Mouse (Mus musculus) layer of hippocampus, postnatal 14 days (tissue): Measurements from ENCODE around the gene Adgb. TPM values are rescaled to one million over a fixed set of nuclear protein-coding genes. Genes with fewer than 3 reads are reported as not detected.
"Not testable (repeated sequence)": the region's sequence is repeated elsewhere in the genome, so short reads cannot be mapped to it uniquely, and the experiment has no call there.

ENCODE experiments used
- DNase-seq, 2 experiments: peaks; one replicate each; pipeline ENCODE4 v3.0.0; 2021 to 2022; ENCODE audit warnings: low spot score in 2 of 2, mixed read lengths in 1 of 2
- long read RNA-seq, 2 experiments: library from polyadenylated mRNA; stranded (forward); transcript quantifications; one replicate each; pipeline ENCODE4 v2.0.0; 2021
- total RNA-seq, 2 experiments: library from RNA; stranded (reverse); gene quantifications; 2 replicates each; pipeline ENCODE4 v1.2.3; 2021

Gene Adgb
- total RNA-seq: under 1 TPM; 0.57 to 0.94 TPM
- long read RNA-seq, experiment 1: 0 reads
- long read RNA-seq, experiment 2: 0 reads

DNA sequence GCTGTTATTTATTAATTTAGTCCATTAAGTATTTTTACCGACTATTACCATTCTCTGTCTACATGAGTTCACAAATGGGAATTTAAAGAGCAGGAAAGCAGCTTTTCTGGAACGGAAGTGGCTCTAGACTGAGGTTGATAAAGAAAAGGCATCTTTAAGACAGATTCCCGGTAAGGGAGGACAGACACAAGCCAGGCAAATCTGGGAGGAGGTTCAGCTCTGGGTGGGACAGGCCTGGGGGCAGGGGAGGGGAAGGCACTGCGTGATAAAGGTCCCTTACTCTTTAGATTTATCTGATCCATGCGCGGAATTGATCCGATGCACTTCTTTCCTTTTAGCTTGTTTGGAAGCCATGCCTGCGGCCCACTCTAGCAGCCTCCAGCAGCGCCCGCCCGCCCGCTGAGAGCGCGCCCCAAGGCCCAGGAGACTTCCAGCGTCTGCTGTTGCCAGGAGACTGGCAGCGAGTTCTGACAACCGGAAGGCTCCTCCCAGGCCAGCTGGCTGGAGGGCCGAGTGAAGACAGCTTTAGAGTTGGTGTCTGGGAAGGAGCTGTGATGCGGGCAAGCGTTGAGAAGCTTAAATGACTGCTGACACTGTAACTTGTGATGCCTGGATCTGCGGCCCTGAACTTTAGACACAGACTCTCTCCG, at the start of gene Adgb:
Adgb (minus strand) TSS at position 366 of the 650 bp plus-strand sequence.
- DNase-seq: peak; percentile 43 to 62

DNA sequence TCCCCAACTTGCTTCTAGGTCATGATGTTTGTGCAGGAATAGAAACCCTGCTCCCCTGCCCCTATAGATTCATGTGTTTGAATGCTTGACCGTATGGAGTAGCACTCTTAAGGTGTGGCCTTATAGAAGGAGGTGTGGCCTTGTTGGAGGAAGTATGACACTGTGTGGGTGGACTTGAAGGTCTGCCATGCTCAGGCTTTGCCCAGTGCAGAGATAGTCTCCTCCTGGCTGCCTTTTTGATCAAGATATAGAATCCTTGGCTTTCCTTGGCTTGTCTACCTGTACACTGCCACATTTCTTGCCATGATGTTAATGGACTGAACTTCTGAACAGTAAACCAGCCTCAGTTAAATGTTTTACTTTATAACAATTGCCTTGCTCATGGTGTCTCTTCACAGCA, 8.0 kb upstream of the Adgb start:
- no peak for DNase-seq

DNA sequence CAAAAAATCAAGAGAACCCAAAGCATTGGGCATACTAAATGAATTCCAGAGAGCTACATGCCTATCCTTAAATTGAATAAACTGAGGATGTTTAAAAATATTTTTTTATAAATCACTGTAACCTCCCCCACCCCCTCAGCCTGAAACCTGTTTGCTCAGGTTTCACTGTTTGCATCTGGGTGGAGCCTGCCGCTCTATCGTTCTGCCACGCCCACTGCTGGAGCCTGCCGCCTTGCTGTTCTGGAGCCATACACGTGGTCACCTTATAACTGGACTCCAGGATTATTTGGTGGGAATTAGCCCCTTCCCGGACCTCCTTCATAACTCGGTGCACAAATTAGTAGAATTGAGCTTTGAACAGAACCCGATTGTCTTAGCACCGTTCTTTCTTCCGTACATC, 5.3 kb upstream of the Adgb start:
- not testable (repeated sequence) for DNase-seq

DNA sequence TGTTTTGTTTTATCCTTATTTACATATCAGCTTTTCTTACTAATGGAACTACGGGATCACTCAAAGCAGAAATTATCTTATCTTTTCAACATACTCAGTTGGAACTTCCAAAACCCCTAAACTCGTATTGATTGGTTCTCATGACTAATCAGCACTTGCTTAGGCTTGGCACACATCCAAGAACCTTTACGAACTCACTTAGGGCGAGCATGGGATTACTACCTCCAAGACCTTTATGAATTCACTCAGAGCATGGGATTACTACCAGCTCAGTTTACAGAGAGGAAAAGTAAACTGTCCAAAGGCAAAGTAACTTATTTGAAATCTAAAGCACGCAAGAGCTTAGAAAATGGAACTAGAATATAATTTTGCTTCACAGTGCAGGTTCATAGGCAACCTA, 4.8 kb upstream of the Adgb start:
- DNase-seq: no peak

DNA sequence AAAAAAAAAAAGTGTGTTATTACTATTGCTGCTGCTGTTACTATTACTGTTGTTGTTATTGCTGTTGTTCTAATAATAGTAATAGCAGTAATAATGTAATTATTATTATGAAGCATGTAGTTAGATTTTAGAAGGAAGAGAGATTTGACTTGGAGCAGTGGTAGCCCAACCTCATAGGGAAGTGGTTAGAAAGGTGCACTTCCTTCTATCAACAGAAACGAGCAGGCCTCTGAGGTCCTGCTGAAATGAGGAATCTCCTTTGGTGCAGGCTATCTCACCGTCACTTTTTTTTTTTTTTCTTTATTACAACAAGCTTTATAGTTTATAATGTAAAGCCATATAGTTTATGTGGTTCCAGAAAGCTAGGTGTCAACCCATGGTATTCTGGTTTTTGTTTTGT, 4.4 kb upstream of the Adgb start:
- no peak for DNase-seq

DNA sequence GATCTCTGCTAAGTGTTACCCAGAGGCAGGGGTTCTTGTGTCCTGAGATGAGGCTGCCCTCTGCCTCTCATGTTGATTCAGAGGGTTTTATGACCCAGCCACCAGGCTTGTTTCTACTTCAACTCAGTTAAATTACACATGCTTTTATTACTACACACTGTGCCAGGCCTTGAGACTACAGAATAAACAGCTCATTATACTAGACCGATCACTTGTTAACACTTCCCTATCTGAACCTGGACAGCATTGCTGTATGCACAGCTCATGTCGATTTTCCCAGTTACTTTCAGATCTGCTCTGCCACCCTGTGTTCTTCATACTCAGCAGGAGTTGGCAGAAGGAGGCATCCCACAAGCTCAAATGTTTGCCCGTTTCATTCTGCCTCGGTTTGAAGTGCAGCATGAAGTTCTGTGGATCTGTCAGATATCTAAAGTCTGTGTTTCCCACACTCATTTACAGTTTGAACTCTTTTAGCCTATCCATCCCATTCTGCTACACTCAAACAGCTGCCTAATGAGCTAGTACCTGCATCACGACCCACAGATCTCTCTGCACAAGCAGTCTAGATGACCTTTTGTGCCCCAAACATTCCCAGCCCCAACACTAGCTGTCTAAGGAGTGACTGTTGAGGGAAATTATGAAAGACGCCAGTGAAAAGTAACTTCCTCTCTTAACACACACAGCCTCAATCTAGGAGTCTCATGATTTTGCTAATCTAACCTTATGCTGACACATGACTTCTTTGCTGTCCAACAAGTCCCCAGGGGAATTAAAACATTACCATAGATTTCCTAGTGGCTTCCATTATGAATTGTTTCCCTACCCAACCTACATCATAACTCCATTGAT, 3.2 kb downstream of the Adgb start:
- peak in 1 of 2 experiments; percentile 52 for DNase-seq

DNA sequence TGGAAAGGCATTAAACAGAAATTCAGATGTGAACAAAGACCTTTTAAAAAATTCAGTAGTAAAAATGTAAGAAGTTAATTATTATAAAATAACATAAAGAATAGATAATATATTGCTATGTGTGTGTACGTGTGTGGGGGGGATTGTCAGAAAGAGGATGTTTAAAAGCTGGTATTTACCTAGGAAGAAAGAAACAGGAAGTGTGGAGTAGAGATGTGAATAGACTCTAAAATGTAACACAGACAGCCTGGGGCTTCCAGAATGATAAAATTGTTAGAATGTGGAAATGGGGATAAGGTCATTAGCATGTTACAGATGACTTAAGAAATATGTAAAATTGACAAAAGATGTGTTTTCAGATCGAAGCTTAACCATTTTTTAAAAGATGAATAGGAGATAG, 12.0 kb downstream of the Adgb start:
- no peak for DNase-seq

DNA sequence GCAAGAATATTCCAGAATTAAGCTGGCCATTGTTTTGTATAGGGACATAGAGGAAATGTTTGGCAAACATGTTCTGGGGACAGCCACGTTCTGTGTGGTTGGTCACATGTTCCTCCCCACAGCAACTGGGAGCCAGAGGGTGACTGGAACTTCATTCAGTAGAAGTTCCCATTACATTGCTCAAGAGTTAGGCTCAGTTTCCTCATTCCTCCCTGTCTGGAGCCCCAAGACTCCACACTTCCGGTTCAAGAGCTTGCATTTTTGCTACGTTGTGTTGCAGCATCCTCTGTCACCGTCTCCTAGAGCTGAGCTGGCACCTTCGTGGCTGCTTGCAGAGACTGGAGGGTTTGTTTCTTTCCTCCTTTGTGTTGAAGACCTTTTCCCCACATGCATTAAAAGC, 15.1 kb downstream of the Adgb start:
- DNase-seq: no peak

DNA sequence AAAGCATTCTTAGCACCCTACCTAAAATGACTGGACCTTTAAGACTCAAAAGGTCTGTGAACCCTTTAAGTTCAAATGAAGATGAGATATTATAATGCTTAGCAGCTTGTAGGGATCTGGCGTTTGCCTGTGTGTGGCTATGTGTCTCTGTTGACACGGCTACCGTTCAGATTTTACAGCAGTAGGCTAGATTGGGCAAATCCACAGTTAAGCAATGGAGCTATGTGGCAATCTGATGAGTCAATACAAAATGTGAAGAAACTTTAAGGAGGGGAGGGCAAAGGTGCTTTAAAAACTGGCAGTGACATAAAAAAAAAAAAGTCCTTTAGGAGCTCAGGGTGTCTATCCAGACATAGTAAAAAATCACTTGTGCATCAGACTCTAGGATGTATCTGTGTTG, 23.1 kb downstream of the Adgb start:
- DNase-seq: no peak

DNA sequence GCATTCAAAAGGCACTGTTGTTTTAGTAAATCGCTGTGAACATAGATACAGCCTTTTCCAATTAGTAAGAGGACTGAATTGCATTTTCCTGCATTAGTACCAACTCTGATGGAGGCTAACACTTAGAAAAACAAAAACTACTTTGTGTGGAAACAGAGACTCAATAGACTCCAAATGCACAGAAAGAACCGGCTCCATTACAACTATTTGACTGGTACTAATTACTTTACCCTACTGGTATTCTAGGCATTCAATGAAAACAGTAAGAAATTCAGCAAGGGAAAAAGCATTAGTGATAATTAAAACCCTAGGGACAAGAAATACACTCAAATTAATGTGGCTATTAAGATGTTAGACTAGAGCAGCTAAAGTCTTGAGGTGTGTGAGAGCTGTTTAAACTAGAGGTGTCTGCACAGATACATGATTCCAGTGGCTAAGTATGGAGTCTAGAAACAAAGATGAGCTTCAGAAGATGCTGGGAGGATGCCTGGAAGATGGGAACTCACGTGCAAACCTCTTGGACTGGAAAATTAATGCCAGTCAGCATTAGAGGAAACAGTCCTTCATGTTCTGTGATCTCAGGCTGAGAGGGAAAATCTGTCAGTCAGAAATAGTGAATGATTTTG, 27.2 kb downstream of the Adgb start:
- no peak for DNase-seq

DNA sequence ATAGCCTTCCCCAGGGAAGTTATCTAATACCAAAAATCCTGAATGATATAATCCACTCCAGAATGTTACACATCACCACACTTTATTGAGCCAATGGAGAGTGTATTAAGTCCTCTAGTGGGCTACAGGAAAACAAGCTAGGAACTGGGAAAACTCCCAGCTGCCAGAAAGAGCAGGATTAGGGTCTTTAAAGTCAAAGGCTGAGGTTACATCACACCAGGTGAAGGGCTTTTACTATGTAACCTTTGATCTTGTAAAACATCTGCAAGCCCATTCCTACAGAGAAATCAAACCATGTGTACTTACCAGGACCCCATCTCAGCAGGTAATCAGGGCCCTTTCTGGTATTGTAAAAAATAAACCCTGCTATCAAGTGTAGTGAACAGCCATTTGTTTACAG, 28.6 kb downstream of the Adgb start:
- DNase-seq: no peak

DNA sequence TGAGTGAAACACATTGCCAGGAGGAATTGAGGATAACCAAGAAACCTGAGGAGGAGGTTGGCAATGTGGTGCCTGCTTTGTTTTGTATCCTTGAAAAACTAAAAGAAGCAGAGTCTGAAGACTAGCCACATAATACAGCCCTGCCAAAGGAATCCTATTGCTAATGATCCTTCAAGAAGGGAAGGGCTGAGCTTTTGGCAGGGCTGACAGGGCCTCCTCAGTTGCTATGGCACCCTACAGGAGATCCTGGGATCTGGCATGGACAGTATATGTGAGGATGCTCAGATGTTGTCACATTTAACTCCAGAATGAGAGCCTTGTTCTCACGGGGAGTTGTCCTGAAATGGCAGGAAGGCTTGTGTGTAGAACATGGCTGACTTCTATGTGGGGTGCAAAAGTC, 37.1 kb downstream of the Adgb start:
- DNase-seq: no peak

DNA sequence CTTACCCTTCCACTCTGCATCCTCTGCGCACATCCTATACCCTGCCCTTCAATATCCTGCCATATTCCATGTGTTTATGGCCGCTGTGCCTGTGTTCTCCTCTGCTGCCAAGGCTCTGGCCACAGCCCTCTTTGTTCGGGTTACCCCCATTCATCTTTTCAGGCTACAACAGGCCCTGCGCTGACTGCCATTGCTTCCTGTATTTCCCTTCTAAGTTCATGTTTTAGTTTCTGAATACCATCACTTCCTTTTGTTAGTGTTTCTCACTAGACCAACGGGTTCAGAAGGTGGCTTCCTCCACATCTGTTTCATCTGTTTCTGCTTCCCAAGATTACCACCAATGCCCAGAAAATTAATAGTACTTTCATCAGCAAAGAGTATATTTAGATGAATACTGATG, 42.5 kb downstream of the Adgb start:
- DNase-seq: no peak

DNA sequence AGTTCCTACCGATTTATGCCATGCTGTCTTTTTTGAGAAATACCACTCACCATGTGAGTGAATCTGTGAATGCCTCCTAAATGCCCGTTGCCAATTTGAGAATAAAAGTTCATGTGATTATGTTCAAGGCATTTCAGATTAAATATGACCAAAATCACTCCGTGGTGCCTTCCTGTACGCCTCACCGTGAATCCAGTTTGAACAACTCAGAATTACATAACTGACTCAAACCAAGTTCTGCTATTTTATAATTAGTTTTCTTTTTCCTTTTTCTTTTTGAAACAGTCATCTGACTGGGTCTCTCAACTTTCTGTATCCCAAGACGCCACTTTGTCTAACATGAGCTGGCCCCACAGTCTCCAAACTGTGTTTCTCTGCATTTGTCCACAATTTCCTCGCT, 43.1 kb downstream of the Adgb start:
- DNase-seq: no peak

DNA sequence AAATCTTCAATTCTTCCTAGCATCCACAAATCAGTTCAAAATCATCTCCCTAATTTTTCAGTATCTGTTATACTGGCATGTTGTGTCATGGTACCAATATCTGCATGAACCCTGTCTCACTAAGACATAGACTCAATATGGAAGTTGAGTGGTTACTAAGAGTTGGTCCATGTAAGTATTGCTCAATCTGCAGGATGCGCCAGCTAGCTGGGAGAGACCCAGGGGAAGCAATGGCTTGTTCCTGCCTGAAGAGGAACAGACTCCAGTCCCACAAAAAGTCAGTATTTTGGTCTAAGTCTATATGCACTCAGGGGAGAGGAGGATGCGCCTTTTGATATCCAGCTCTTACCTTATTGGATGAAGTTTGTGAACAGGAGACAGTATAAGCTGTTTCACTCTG, 47.7 kb downstream of the Adgb start:
- no peak for DNase-seq

DNA sequence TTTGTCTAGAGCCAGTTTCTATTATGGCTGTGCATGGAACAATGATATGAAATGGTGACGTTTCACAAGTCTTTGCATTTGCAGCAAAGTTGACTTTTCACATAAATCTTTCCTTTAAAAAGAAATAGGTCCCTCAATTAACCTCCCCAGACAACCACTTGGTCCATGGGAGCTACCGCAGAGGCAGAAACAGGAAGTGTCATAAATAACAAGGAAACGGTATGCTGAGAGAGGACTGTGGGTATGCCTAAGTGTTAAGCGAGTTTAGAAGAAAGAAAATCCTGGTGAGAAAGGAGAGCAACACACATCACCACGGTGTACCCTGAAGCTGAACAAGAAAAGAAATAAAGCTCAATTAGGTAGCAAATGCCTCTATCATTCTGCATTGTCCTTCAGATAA, 61.1 kb downstream of the Adgb start:
- no peak for DNase-seq

DNA sequence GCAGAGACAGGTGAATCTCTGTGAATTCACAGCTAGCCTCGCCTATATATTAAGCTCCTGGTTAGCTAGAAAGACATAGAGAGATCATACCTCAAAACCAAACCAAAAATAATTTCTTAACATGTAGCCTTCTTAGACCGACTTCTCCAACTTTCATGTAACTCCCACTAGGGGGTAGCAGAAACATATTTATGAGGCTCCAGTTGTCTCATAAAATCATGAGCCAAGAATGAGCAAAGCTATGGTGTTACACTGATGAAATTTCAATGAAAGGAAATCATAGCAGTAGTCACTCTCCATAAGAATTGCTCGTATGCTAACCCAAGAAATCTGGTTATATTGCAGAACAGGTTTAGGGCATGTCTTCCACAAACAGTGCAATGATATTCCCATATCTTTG, 64.0 kb downstream of the Adgb start:
- peak in 1 of 2 experiments; percentile 82 for DNase-seq

DNA sequence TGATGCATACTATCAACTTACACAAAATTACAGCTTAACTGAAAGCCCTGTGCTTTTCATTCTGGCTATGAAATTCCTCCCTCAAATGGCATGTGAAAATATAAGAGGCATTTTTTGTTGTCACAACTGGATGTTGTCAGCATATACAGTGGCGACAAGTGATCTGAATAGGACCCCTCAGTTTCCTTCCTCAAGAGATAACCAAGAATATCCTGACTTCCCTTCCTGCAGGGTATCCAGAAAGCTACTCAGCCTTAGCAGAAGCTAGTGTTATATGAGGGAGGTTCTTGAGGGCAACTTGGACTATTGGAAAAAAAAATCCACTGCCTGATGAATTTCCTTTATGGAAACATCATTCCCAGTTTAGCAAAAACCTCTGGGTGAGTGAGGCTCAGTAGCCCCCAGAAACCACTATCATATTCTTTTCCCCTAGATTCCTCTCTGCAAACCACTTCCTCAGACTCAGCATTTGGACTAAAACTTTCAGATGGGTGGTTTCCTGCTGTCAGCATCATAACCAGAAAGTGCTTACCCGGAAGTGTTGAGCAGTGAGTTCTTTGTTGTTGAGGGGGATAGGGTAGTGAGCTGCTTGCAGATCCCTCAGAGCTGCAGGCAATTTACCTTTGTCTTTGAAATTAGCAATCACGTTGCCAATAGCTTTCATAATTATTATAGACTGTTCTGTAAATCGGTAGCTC, 76.2 kb downstream of the Adgb start:
- DNase-seq: no peak

DNA sequence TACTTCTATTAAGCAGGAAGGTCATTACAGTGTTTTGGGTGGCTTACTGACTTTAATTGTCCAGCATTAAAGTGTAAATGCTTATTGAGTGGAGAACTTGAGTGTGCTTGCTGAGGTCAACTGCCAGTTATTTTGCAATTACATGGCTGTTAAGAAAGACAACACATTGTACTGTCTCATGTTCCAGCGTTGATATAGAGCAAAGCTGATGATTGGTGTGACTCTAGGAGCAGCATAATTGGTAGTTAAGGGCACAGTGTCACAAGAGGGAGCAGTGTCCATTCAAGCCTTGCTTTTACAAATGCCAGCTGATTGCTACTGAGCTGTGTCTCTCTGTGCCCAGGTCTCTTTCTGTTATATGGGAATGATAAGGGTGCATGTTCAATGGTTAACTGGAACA, 97.5 kb downstream of the Adgb start:
- no peak for DNase-seq

DNA sequence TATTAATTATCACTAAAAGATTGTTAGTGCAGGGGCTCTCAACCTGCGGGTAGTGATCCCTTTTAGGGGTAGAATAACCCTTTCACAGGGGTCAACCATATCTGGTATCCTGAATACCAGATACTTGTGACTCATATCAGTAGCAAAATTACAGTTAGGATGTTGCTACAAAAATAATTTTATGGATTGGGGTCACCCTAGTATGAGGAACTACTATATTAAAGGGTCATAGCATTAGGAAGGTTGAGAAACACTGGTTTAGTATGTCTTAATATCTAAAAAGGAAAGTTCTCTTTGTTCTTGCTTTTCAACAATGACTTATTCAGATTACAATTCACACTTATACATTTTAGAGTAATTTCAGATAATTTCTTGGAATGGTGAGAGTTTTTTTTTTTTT, 108.1 kb downstream of the Adgb start:
- DNase-seq: no peak

DNA sequence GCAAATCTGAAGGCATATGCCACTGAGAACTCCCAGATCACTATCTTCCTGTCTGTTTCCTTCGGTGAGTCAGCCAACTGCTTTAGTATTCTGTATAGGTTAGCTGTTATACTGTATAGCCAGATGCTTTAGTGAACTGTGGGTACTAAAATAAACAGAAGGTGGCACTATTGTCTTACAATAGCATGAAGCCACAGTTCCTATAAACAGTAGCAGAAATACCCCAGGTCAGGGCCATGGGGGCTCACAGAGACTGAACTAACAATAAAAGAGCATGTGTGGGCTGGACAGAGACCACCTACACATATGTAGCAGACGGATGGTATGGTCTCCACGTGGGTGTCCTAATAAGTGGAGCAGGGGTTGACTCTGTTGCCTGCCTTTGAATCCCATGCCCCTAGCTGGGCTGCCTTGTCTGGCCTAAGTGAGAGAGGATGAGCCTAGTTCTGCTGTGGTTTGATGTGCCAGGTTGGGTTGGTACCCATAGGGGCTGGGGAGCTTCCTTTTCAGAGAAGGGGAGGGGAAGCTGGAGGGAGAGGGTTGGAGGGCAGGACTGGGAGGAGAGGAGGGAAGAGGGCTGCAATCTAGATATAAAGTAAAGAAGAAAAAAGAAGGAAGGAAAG, 116.4 kb downstream of the Adgb start:
- DNase-seq: peak; percentile 9 to 34
